Mouse (Mus musculus): ENCODE measurements around the gene Slc35d3. TPM values are rescaled to one million over a fixed set of nuclear protein-coding genes. Genes with fewer than 3 reads are reported as not detected.

The Slc35d3 gene
- polyA plus RNA-seq (2016; fragmentation: Nextera tagmentation; extraction: Ambion mirVana): 0.87 and 0.95 TPM in 2 replicates

GRCm38 (mm10) chr10:19850998-19851691 lies at the start of gene Slc35d3:
Slc35d3 (minus strand) TSS chr10:19851459.
- ATAC-seq (ENCODE audit: low FRiP score, low read depth): peak; percentile 49
- under 1% methylated on average over 72 of the region's 72 CpGs for WGBS
- H3K4me1 ChIP-seq: peaks cover 30% of the 10 kb centered on the region
- no peaks in the 10 kb centered on the region for H3K9me3 ChIP-seq
- H3K27me3 ChIP-seq (replicated peaks): peaks cover 46% of the 10 kb centered on the region
- H3K4me3 ChIP-seq: peak within 1 kb of the TSS; percentile 52
- H3K4me2 ChIP-seq (replicated peaks): peak within 1 kb of the TSS; percentile 100
- H3K36me3 ChIP-seq: no peaks in the 10 kb centered on the region
- H3K27ac ChIP-seq: no peak within 1 kb of the TSS
- H3K9ac ChIP-seq: peak within 1 kb of the TSS; percentile 29; the same call in 1 of the 2 replicates

- no peaks in the 10 kb centered on the region for H3K9me3 ChIP-seq
- H3K4me2 ChIP-seq (replicated peaks): no peak overlapping the region
- no peak overlapping the region for H3K27ac ChIP-seq
- no peak overlapping the region for H3K4me3 ChIP-seq
- H3K36me3 ChIP-seq: peaks cover 3% of the 10 kb centered on the region; the same call in 1 of the 2 replicates
- no peaks in the 10 kb centered on the region for H3K4me1 ChIP-seq
- no peaks in the 10 kb centered on the region for H3K27me3 ChIP-seq (replicated peaks)
- 66% methylated on average over 2 of the region's 2 CpGs for WGBS
- H3K9ac ChIP-seq: no peak overlapping the region
- no peak for ATAC-seq (ENCODE audit: low FRiP score, low read depth)
Observed at GRCm38 (mm10) chr10:19900191-19900590, 48.9 kb upstream of the Slc35d3 start.

GRCm38 (mm10) chr10:19893976-19894375 lies 42.7 kb upstream of the Slc35d3 start:
- Histone ChIP-seq H3K9ac (no peak overlapping the region), H3K4me2 (replicated peaks) (no peak overlapping the region), H3K27me3 (replicated peaks) (no peaks in the 10 kb centered on the region), H3K27ac (no peak overlapping the region), H3K4me1 (no peaks in the 10 kb centered on the region), H3K9me3 (no peaks in the 10 kb centered on the region), H3K36me3 (peaks cover 3% of the 10 kb centered on the region; the same call in 1 of the 2 replicates), H3K4me3 (no peak overlapping the region)
- ATAC-seq (ENCODE audit: low FRiP score, low read depth): no peak
- WGBS: 16% methylated on average over 4 of the region's 4 CpGs

GRCm38 (mm10) chr10:19893146-19893545 lies 41.9 kb upstream of the Slc35d3 start:
- WGBS: 76% methylated on average over 6 of the region's 6 CpGs
- H3K27me3 ChIP-seq (replicated peaks): no peaks in the 10 kb centered on the region
- H3K4me1 ChIP-seq: no peaks in the 10 kb centered on the region
- no peak overlapping the region for H3K4me2 ChIP-seq (replicated peaks)
- ATAC-seq (ENCODE audit: low FRiP score, low read depth): no peak
- no peaks in the 10 kb centered on the region for H3K9me3 ChIP-seq
- H3K36me3 ChIP-seq: peaks cover under 1% of the 10 kb centered on the region; the same call in 1 of the 2 replicates
- no peak overlapping the region for H3K4me3 ChIP-seq
- no peak overlapping the region for H3K27ac ChIP-seq
- no peak overlapping the region for H3K9ac ChIP-seq

GRCm38 (mm10) chr10:19891686-19892085 lies 40.4 kb upstream of the Slc35d3 start:
- no peak for ATAC-seq (ENCODE audit: low FRiP score, low read depth)
- no peak overlapping the region for H3K4me3 ChIP-seq
- 46% methylated on average over 3 of the region's 3 CpGs for WGBS

GRCm38 (mm10) chr10:19889908-19890307 lies 38.6 kb upstream of the Slc35d3 start:
- Histone ChIP-seq H3K27me3 (replicated peaks) (no peaks in the 10 kb centered on the region), H3K4me2 (replicated peaks) (no peak overlapping the region), H3K36me3 (no peaks in the 10 kb centered on the region), H3K4me3 (no peak overlapping the region), H3K9ac (no peak overlapping the region), H3K4me1 (no peaks in the 10 kb centered on the region), H3K9me3 (no peaks in the 10 kb centered on the region), H3K27ac (no peak overlapping the region)
- 86% methylated on average over 3 of the region's 3 CpGs for WGBS
- no peak for ATAC-seq (ENCODE audit: low FRiP score, low read depth)

More at GRCm38 (mm10) chr10:19891686-19892085, 40.4 kb upstream of the Slc35d3 start:
- H3K4me1 ChIP-seq: no peaks in the 10 kb centered on the region
- no peak overlapping the region for H3K4me2 ChIP-seq (replicated peaks)
- no peaks in the 10 kb centered on the region for H3K9me3 ChIP-seq
- no peaks in the 10 kb centered on the region for H3K36me3 ChIP-seq
- H3K27me3 ChIP-seq (replicated peaks): no peaks in the 10 kb centered on the region
- H3K9ac ChIP-seq: no peak overlapping the region
- H3K27ac ChIP-seq: no peak overlapping the region

- no peak overlapping the region for H3K4me3 ChIP-seq
- no peaks in the 10 kb centered on the region for H3K4me1 ChIP-seq
- WGBS: 95% methylated on average over 3 of the region's 3 CpGs
- H3K4me2 ChIP-seq (replicated peaks): no peak overlapping the region
- H3K36me3 ChIP-seq: no peaks in the 10 kb centered on the region
- no peak overlapping the region for H3K9ac ChIP-seq
- H3K9me3 ChIP-seq: no peaks in the 10 kb centered on the region
- no peaks in the 10 kb centered on the region for H3K27me3 ChIP-seq (replicated peaks)
- ATAC-seq (ENCODE audit: low FRiP score, low read depth): no peak
- no peak overlapping the region for H3K27ac ChIP-seq
Observed at GRCm38 (mm10) chr10:19886249-19886648, 35.0 kb upstream of the Slc35d3 start.

GRCm38 (mm10) chr10:19884409-19884808 lies 33.1 kb upstream of the Slc35d3 start:
- Histone ChIP-seq H3K27me3 (replicated peaks) (no peaks in the 10 kb centered on the region), H3K9ac (no peak overlapping the region), H3K36me3 (no peaks in the 10 kb centered on the region), H3K9me3 (no peaks in the 10 kb centered on the region), H3K27ac (no peak overlapping the region), H3K4me2 (replicated peaks) (no peak overlapping the region), H3K4me1 (no peaks in the 10 kb centered on the region), H3K4me3 (no peak overlapping the region)
- no peak for ATAC-seq (ENCODE audit: low FRiP score, low read depth)
- WGBS: 73% methylated on average over 4 of the region's 4 CpGs

- no peak for ATAC-seq (ENCODE audit: low FRiP score, low read depth)
- Histone ChIP-seq H3K4me3 (no peak overlapping the region), H3K27ac (no peak overlapping the region), H3K9me3 (no peaks in the 10 kb centered on the region), H3K4me1 (no peaks in the 10 kb centered on the region), H3K36me3 (no peaks in the 10 kb centered on the region), H3K4me2 (replicated peaks) (no peak overlapping the region), H3K27me3 (replicated peaks) (no peaks in the 10 kb centered on the region), H3K9ac (no peak overlapping the region)
- WGBS: 68% methylated on average over 3 of the region's 3 CpGs
Observed at GRCm38 (mm10) chr10:19880437-19880836, 29.2 kb upstream of the Slc35d3 start.

- Histone ChIP-seq H3K36me3 (no peaks in the 10 kb centered on the region), H3K9ac (no peak overlapping the region), H3K4me3 (no peak overlapping the region), H3K27ac (no peak overlapping the region), H3K27me3 (replicated peaks) (no peaks in the 10 kb centered on the region), H3K4me2 (replicated peaks) (no peak overlapping the region), H3K4me1 (no peaks in the 10 kb centered on the region), H3K9me3 (no peaks in the 10 kb centered on the region)
- no peak for ATAC-seq (ENCODE audit: low FRiP score, low read depth)
- 78% methylated on average over 6 of the region's 6 CpGs for WGBS
Observed at GRCm38 (mm10) chr10:19879161-19879560, 27.9 kb upstream of the Slc35d3 start.

GRCm38 (mm10) chr10:19877679-19878078 lies 26.4 kb upstream of the Slc35d3 start:
- WGBS: 84% methylated on average over 9 of the region's 9 CpGs
- no peaks in the 10 kb centered on the region for H3K4me1 ChIP-seq
- H3K9me3 ChIP-seq: no peaks in the 10 kb centered on the region
- no peaks in the 10 kb centered on the region for H3K36me3 ChIP-seq
- H3K27ac ChIP-seq: no peak overlapping the region
- H3K4me3 ChIP-seq: no peak overlapping the region
- H3K4me2 ChIP-seq (replicated peaks): no peak overlapping the region
- no peak overlapping the region for H3K9ac ChIP-seq
- no peaks in the 10 kb centered on the region for H3K27me3 ChIP-seq (replicated peaks)
- no peak for ATAC-seq (ENCODE audit: low FRiP score, low read depth)

GRCm38 (mm10) chr10:19877257-19877656 lies 26.0 kb upstream of the Slc35d3 start:
- Histone ChIP-seq H3K4me2 (replicated peaks) (no peak overlapping the region), H3K4me3 (no peak overlapping the region), H3K4me1 (no peaks in the 10 kb centered on the region), H3K27me3 (replicated peaks) (no peaks in the 10 kb centered on the region), H3K36me3 (no peaks in the 10 kb centered on the region), H3K27ac (no peak overlapping the region), H3K9me3 (no peaks in the 10 kb centered on the region), H3K9ac (no peak overlapping the region)
- no peak for ATAC-seq (ENCODE audit: low FRiP score, low read depth)
- 89% methylated on average over 8 of the region's 8 CpGs for WGBS

- ATAC-seq (ENCODE audit: low FRiP score, low read depth): no peak
- H3K27me3 ChIP-seq (replicated peaks): no peaks in the 10 kb centered on the region
- no peaks in the 10 kb centered on the region for H3K4me1 ChIP-seq
- no peak overlapping the region for H3K9ac ChIP-seq
- no peaks in the 10 kb centered on the region for H3K36me3 ChIP-seq
- H3K4me2 ChIP-seq (replicated peaks): no peak overlapping the region
- H3K9me3 ChIP-seq: no peaks in the 10 kb centered on the region
- H3K27ac ChIP-seq: no peak overlapping the region
- WGBS: 48% methylated on average over 7 of the region's 7 CpGs
- H3K4me3 ChIP-seq: no peak overlapping the region
Observed at GRCm38 (mm10) chr10:19876669-19877068, 25.4 kb upstream of the Slc35d3 start.

All from neural tube, embryonic 12.5 days (tissue).